Mouse (Mus musculus) ES-E14 (cell line): ENCODE results near the gene Ost4. TPM values are rescaled to one million over a fixed set of nuclear protein-coding genes. Genes with fewer than 3 reads are reported as not detected.

Source experiments
- DNase-seq: peaks from one replicate; pipeline ENCODE4 v3.0.0-alpha.2; 2013; ENCODE audit warnings: low read depth, low spot score
- H3K27ac ChIP-seq: 2 replicates; pipeline ENCODE4 v1.5.1; 2012; ENCODE audit warnings: low read depth, mild to moderate bottlenecking, low read length, moderate library complexity, mixed read lengths; ENCODE audit not compliant: poor library complexity, insufficient read depth, severe bottlenecking
- H3K36me3 ChIP-seq: 2 replicates; pipeline ENCODE4 v1.6.1; 2012; ENCODE audit warnings: mild to moderate bottlenecking, low read length, moderate library complexity, mixed read lengths; ENCODE audit not compliant: control insufficient read depth, poor library complexity, insufficient read depth, severe bottlenecking
- H3K4me1 ChIP-seq, 2 experiments: fragments of 150-350 bp in 1 of 2; sonication (generic) in 1 of 2; 2 replicates each; pipeline ENCODE4 v1.6.1; 2012; ENCODE audit warnings: low read length in 2 of 2, mild to moderate bottlenecking in 1 of 2, mixed read lengths in 1 of 2; ENCODE audit not compliant: control insufficient read depth in 2 of 2, insufficient read depth in 2 of 2, poor library complexity in 1 of 2
- H3K4me3 ChIP-seq, 2 experiments: fragments of 150-350 bp in 1 of 2; sonication (generic) in 1 of 2; 2 replicates each; pipeline ENCODE4 v1.5.1; 2012; ENCODE audit warnings: low read length in 2 of 2, low read depth in 1 of 2, mild to moderate bottlenecking in 1 of 2, mixed read lengths in 1 of 2; ENCODE audit not compliant: insufficient read depth in 1 of 2, poor library complexity in 1 of 2, severe bottlenecking in 1 of 2
- H3K9ac ChIP-seq: 2 replicates; pipeline ENCODE4 v1.6.1; 2012; ENCODE audit warnings: low read depth, mild to moderate bottlenecking, low read length, mixed read lengths; ENCODE audit not compliant: poor library complexity, insufficient read depth, severe bottlenecking
- H3K9me3 ChIP-seq: fragments of 150-350 bp; sonication (generic); 2 replicates; pipeline ENCODE4 v1.6.1; 2012; ENCODE audit warnings: low read depth, mild to moderate bottlenecking, low read length; ENCODE audit not compliant: control insufficient read depth, insufficient read depth
- CHD2 ChIP-seq: IDR thresholded peaks from 2 replicates; pipeline ENCODE4 v1.6.1; 2014; ENCODE audit warnings: mild to moderate bottlenecking, low read depth, low read length, inconsistent platforms
- HCFC1 ChIP-seq: IDR thresholded peaks from 2 replicates; pipeline ENCODE4 v1.6.1; 2012; ENCODE audit warnings: low read length, inconsistent platforms, borderline replicate concordance; ENCODE audit not compliant: insufficient read depth
- MAFK ChIP-seq: IDR thresholded peaks from 2 replicates; pipeline ENCODE4 v1.6.1; 2014; ENCODE audit warnings: mild to moderate bottlenecking, low read depth, low read length, inconsistent platforms; ENCODE audit not compliant: insufficient read depth
- ZC3H11A ChIP-seq: IDR thresholded peaks from 2 replicates; pipeline ENCODE4 v1.6.1; 2012; ENCODE audit warnings: low read depth, mild to moderate bottlenecking, inconsistent platforms, low read length, borderline replicate concordance
- ZNF384 ChIP-seq: IDR thresholded peaks from 2 replicates; pipeline ENCODE4 v1.6.1; 2012; ENCODE audit warnings: low read depth, low read length, inconsistent platforms
- in situ Hi-C, 2 experiments: fragments of 600-800 bp; cut with MboI; formaldehyde crosslinking; loops; one replicate each; pipeline ENCODE4 v1.15.1; 2025; ENCODE audit warnings: low sequenced_read_pairs in 2 of 2, inconsistent platforms in 1 of 2; ENCODE audit not compliant: unreplicated experiment in 2 of 2
- total RNA-seq: library from RNA; depleted of rRNA; stranded (reverse); fragments of 300-350 nt; gene quantifications from 2 replicates; pipeline ENCODE4 v1.2.3, GENCODE M21; 2012

Gene Ost4
- total RNA-seq, 1 experiment: 229 TPM

GRCm38 (mm10) chr5:30901860-30902259 lies 5.7 kb downstream of the Ost4 start:
- H3K27ac ChIP-seq: no peak overlapping the region
- in situ Hi-C loops: no loop called here

GRCm38 (mm10) chr5:30890375-30890774 lies 17.2 kb downstream of the Ost4 start:
- H3K9me3 ChIP-seq: no peaks in the 10 kb centered on the region
- no peak overlapping the region for H3K4me3 ChIP-seq
- peak overlapping the region; percentile 30 for H3K9ac ChIP-seq
- TF ChIP-seq HCFC1: no peak
- TF ChIP-seq CHD2: no peak
- TF ChIP-seq MAFK: no peak
- no peak for TF ChIP-seq ZNF384
- TF ChIP-seq ZC3H11A: no peak
- no peak overlapping the region for H3K27ac ChIP-seq
- no peak for DNase-seq
- in situ Hi-C loops: no loop called here
- peaks cover 32% of the 10 kb centered on the region for H3K36me3 ChIP-seq
- H3K4me1 ChIP-seq: peaks cover 2 to 5% of the 10 kb centered on the region in 2 experiments; a peak in 2 of 4 replicates

More at GRCm38 (mm10) chr5:30901860-30902259, 5.7 kb downstream of the Ost4 start:
- H3K9me3 ChIP-seq: no peaks in the 10 kb centered on the region
- peaks cover 4 to 8% of the 10 kb centered on the region in 2 experiments for H3K4me1 ChIP-seq
- H3K9ac ChIP-seq: no peak overlapping the region
- no peak for TF ChIP-seq CHD2
- no peak for TF ChIP-seq MAFK
- TF ChIP-seq ZC3H11A: no peak
- TF ChIP-seq HCFC1: no peak
- no peak for TF ChIP-seq ZNF384
- H3K4me3 ChIP-seq: no peak overlapping the region
- DNase-seq: no peak
- peaks cover 19% of the 10 kb centered on the region for H3K36me3 ChIP-seq

- in situ Hi-C loops: no loop called here
- DNase-seq: peak; percentile 69
- peak overlapping the region; percentile 97 for H3K9ac ChIP-seq
- no peak for TF ChIP-seq ZC3H11A
- no peak for TF ChIP-seq MAFK
- TF ChIP-seq ZNF384: no peak
- TF ChIP-seq HCFC1: no peak
- no peak for TF ChIP-seq CHD2
- H3K27ac ChIP-seq: peak overlapping the region; percentile 96
- peak overlapping the region; percentile 74 to 78 for H3K4me3 ChIP-seq
- H3K36me3 ChIP-seq: peaks cover 29% of the 10 kb centered on the region
- H3K9me3 ChIP-seq: no peaks in the 10 kb centered on the region
- H3K4me1 ChIP-seq: peaks cover 2 to 5% of the 10 kb centered on the region in 2 experiments; a peak in 2 of 4 replicates
Observed at GRCm38 (mm10) chr5:30889088-30889754, 18.4 kb downstream of the Ost4 start.

- Histone ChIP-seq H3K9ac (peak within 1 kb of the TSS; percentile 97), H3K36me3 (peaks cover 27% of the 10 kb centered on the region), H3K27ac (peak within 1 kb of the TSS; percentile 96), H3K4me1 (peaks cover 2 to 5% of the 10 kb centered on the region in 2 experiments; a peak in 2 of 4 replicates), H3K9me3 (no peaks in the 10 kb centered on the region), H3K4me3 (peak within 1 kb of the TSS; percentile 74 to 78)
- peak; percentile 77 for TF ChIP-seq CHD2
- 0 out of 2 replicates have a peak, but pooled peaks have one; percentile 52 for TF ChIP-seq HCFC1
- no peak for TF ChIP-seq ZNF384
- TF ChIP-seq MAFK: peak; percentile 92
- DNase-seq: peak; percentile 87
- in situ Hi-C loops: no loop called here
Observed at GRCm38 (mm10) chr5:30888337-30889087, 19.1 kb downstream of the Ost4 start, which contains the start of gene Agbl5. Gene Agbl5, plus strand, starts transcription at chr5:30888694.
